Comparison of ENCODE assay signal across 9 mouse cellular contexts in the genomic region with DNA sequence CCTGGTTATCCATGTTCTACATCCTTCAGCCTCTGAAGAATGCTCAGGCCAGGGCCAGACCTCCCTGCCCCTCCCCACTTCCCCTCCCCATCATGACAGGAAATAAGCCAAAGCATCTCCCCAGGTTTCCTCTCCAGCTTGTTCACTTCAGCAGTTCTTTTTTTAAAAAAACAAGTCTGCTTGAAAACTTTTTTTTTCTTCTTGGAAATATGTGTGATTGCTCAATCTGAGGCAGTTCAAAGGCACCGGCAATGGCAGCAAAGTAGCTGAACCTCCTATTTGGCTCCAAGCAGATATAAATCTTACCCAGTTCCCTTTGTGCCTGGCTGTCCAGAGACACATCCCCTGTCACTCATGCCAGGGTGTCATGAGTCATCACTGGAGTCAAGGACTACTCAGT. TPM values are rescaled to one million over a fixed set of nuclear protein-coding genes. Genes with fewer than 3 reads are reported as not detected.
DNase-seq lines count a peak whose midpoint lies in the region; ATAC-seq and TF ChIP-seq lines count a peak whose summit lies in the region.
"Had no signal": no experiment of that assay in that cellular context is flagged by ENCODE, and none has a peak within 500 bp of the region (broad histone marks: within the 10 kb centered on the region; RNA-seq: fewer than 3 reads in every experiment).

No protein-coding gene starts in this region.

- H3K79me2 ChIP-seq in C2C12 (ENCODE audit: control insufficient read depth, insufficient read depth), result no peaks in the 10 kb centered on the region

- H3K79me3 ChIP-seq in C2C12 (ENCODE audit: low read depth), result no peaks in the 10 kb centered on the region

- no peaks in the 10 kb centered on the region for H3K9me3 ChIP-seq in lung, postnatal 0 days (ENCODE audit: low read length)
- H3K9me3 ChIP-seq: forebrain, embryonic 15.5 days had no signal

- no peaks in the 10 kb centered on the region for H3K36me3 ChIP-seq in C2C12 (ENCODE audit: control insufficient read depth, insufficient read depth)
- H3K36me3 ChIP-seq in lung, postnatal 0 days (ENCODE audit: insufficient read depth, low read length), result no peaks in the 10 kb centered on the region
- H3K36me3 ChIP-seq: forebrain, embryonic 15.5 days had no signal

- no peaks in the 10 kb centered on the region for H3K27me3 ChIP-seq in C2C12 (ENCODE audit: control insufficient read depth, insufficient read depth, insufficient read length)
- no peaks in the 10 kb centered on the region for H3K27me3 ChIP-seq in lung, postnatal 0 days (replicated peaks; ENCODE audit: insufficient read depth, low read length)
- H3K27me3 ChIP-seq: forebrain, embryonic 15.5 days had no signal

- H3K4me3 ChIP-seq in C2C12 (ENCODE audit: insufficient read depth, poor library complexity, severe bottlenecking), result no peak overlapping the region
- no peak overlapping the region for H3K4me3 ChIP-seq in lung, postnatal 0 days (ENCODE audit: low read depth, low read length)
- H3K4me3 ChIP-seq: forebrain, embryonic 15.5 days had no signal

- 0 out of 2 replicates have a peak overlapping the region, but pooled peaks have one; percentile 17 for H3K27ac ChIP-seq in lung, postnatal 0 days (ENCODE audit: low read length)
- H3K27ac ChIP-seq: forebrain, embryonic 15.5 days had no signal

- no peak overlapping the region for H3K4me2 ChIP-seq in lung, postnatal 0 days (replicated peaks; ENCODE audit: low read depth, low read length)
- H3K4me2 ChIP-seq: forebrain, embryonic 15.5 days had no signal

- WGBS in lung, postnatal 0 days, result 6% methylated on average over 1 of the region's 1 CpGs

- no peak overlapping the region for H3ac ChIP-seq in C2C12 (ENCODE audit: control insufficient read depth, insufficient read length, low read depth)

- no peak for TF ChIP-seq CTCF in C2C12 (IDR thresholded peaks at IDR 0.05; ENCODE audit: control insufficient read depth, insufficient read depth, insufficient read length)
- TF ChIP-seq CTCF in lung, postnatal 0 days (IDR thresholded peaks at IDR 0.05), result no peak

- TF ChIP-seq EP300 in lung, postnatal 0 days (IDR thresholded peaks at IDR 0.05), result peak; percentile 79

- peak; percentile 64 for ATAC-seq in lung, postnatal 0 days
- ATAC-seq: forebrain, embryonic 15.5 days had no signal

- intact Hi-C loops in heart, postnatal 25 days (cut with DNase I), result no loop called here

- peaks cover 8% of the 10 kb centered on the region; the same call in 1 of the 2 replicates for H3K4me1 ChIP-seq in lung, postnatal 0 days (ENCODE audit: insufficient read depth, low read depth, low read length)
- H3K4me1 ChIP-seq: forebrain, embryonic 15.5 days had no signal

- peak; percentile 60 to 66 for DNase-seq in heart, adult 18-20 months
- DNase-seq in heart, postnatal 25 days (ENCODE audit: low spot score), result no peak
- peak; percentile 78 for DNase-seq in fibroblast of lung, adult 2 months (ENCODE audit: low read depth)
- DNase-seq in lung, postnatal 0 days (ENCODE audit: low spot score), result peak; percentile 89
- no peak for DNase-seq in embryo, embryonic 10 days (ENCODE audit: low spot score)
- no peak for DNase-seq in layer of hippocampus, postnatal 14 days (ENCODE audit: low spot score in 2 of 2)
- no peak for DNase-seq in spleen, postnatal 14 days (ENCODE audit: low spot score in 2 of 2)

- H3K9ac ChIP-seq in lung, postnatal 0 days (replicated peaks; ENCODE audit: low read depth), result no peak overlapping the region
- H3K9ac ChIP-seq: forebrain, embryonic 15.5 days had no signal

TF ChIP-seq in C2C12, 6 proteins besides CTCF, POLR2A, EP300 and RAD21:
- TF ChIP-seq MYOD1 (IDR thresholded peaks at IDR 0.05; ENCODE audit: control insufficient read depth, insufficient read length, low read depth) (no peak), MYOG (IDR thresholded peaks at IDR 0.05; ENCODE audit: control insufficient read depth, extremely low read depth, insufficient read length) (no peak), USF1 (IDR thresholded peaks at IDR 0.05; ENCODE audit: low read depth) (no peak), CEBPB (IDR thresholded peaks at IDR 0.05; ENCODE audit: low read depth) (peak; percentile 77), FOSL1 (IDR thresholded peaks at IDR 0.05; ENCODE audit: insufficient read depth, low read length, poor library complexity, severe bottlenecking) (no peak), MAX (IDR thresholded peaks at IDR 0.05) (no peak)

RNA-seq across cellular contexts. Expression of a gene that starts 29.1 kb away (rescaled TPM):
- total RNA-seq in heart, adult 18-20 months (2021), result 10 to 100 TPM; 12.3 to 15.4 TPM
- total RNA-seq in heart, postnatal 25 days (2021), result 10 to 100 TPM; 10.6 to 16.1 TPM
- polyA plus RNA-seq in C2C12 (2012; fragmentation: generic; extraction: Trizol), result 0.05 TPM
- polyA plus RNA-seq in lung, postnatal 0 days (2015; fragmentation: Nextera tagmentation; extraction: Ambion mirVana), result 1.8 and 2.3 TPM in 2 replicates
- total RNA-seq in layer of hippocampus, postnatal 14 days (2021), result 1 to 10 TPM; 1.5 to 2.3 TPM

Comparison
In these comparisons a context has a peak if more than half of its experiments do, and no peak if none do; other contexts are left out.
1. DNase-seq: peak in heart, adult 18-20 months (2 of 2), fibroblast of lung, adult 2 months (single experiment) and lung, postnatal 0 days (single experiment); none in heart, postnatal 25 days (single experiment), embryo, embryonic 10 days (single experiment), layer of hippocampus, postnatal 14 days (0 of 2) and spleen, postnatal 14 days (0 of 2).